Mouse (Mus musculus) kidney, postnatal 14 days (tissue): ENCODE data around the gene Umodl1.

Experiments
- DNase-seq: peaks from one replicate; pipeline ENCODE4 v3.0.0; 2022; ENCODE audit warnings: mixed read lengths

Gene Umodl1

DNA sequence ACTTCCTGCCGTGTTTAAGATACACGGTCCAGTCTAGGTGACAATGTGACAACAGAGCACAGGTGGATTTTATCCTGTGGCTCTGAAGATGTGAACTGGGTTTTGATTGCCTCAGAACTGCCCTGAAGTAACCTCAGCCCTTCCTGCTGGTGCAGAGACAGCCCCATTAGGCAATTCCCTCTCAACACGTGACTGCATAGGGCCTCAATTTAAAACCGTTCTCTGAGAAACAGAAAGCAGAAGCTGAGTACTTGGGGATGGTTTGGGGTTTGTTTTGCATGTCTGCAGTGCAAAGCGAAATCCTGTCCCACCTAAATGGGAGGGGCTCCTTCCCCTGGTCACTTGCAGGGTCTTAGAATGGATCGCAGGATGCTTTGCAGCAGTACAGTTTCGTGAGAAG is 85.2 kb downstream of the Umodl1 start:
- DNase-seq: no peak

DNA sequence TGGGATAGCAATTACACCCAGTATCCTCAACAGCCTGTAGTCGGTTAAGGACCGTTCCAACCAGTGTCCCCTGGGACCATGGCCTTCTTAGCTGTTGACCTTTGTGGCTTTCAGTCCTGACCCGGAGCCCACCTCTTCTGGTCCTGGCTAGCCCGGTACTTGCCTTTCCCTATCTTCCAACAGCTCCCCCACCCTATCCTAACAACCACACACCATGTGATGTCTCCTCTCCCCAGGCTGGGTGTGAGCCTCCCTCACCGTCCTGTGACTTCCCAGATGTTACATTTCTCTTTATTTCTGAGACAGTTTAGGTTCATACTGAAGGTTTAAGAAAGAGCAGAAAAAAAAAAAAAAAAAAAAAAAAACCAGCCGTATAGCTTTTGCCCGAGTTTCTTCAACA is 86.0 kb downstream of the Umodl1 start:
- DNase-seq: no peak

DNA sequence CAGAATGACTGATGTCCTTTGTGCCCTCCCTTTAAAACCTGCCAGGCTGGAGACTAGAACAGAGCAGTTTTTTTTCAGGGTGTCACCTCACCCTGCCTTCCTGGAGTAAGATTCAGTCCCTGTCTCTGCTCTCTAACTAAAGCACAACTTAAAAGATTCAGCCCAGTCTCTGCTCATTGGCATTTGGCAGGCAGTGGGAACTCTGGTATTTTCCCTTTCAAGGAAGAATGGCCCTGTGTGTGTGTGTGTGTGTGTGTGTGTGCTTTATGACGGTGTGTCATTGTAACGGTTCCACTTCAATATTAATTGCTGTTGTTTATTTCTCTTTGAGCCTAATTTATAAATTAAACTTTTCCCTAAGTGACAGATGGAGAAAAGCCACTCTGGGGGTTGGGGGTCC is 88.3 kb downstream of the Umodl1 start:
- no peak for DNase-seq

GRCm38 (mm10) chr17:31057151-31057890 is 102.9 kb downstream of the Umodl1 start, which contains the start of gene Abcg1:
Gene Abcg1 (plus strand): TSS chr17:31057675.
- peak; percentile 71 for DNase-seq

DNA sequence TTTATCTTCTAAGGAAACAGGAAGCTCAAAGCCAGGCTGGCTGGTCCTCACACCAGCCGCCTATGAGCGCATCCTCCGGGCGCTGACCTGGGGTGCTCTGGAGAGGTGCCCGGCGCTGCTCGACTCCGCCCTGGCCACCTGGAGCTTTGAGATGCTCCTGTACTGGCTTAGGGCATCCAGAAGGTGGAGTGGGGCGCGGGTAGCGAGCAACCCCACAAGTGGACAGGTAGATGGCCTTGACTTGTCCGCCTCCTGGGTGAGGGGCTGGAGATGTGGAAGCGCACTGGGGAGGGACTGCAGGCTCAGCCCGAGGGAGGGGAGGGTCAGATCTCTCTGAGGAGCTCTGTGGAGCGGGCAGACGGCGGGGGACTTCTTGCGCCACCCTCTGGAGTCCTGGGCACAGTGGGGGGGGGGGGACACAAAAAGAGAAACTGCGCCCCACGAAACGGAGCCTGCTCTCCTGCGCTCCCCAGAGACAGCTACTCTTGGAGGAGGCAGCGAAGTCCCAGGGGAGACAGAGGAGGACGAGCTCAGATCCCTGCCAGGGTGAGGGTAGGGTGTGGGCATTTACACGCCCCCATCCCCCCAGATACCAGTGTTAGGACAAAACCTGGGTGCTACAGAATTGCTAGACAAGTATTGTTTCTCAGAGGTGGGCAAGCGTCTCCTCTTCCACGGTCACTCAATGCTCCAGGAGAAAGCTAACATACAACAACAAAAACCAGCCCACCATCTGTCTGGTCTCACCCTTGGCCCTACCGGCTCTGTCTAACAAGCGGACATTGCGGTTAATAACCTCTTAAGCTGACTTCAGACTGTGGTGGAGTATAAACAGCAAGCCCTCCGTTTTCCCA is 103.7 kb downstream of the Umodl1 start:
- no peak for DNase-seq

GRCm38 (mm10) chr17:31058745-31059085 is 104.3 kb downstream of the Umodl1 start:
- DNase-seq: peak; percentile 78

DNA sequence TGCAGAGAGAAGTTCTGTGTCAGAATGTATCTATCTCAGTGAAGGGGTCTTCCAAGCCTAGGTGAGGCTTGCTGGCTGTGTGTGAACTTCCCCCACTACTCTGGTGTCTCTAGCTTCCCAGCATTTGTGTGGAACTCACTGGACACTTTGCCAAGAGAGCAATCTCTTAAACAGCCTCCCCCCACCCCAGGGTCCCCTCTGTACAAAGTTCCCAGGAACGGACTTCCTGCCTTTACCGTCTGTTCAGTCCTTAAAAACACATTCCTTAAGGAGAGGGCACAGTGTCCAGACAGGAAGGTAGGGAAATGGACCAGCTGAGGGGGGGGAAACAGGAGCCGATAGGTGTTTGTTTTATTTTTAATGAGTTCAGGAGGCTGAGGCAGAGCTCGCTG is 105.8 kb downstream of the Umodl1 start:
- DNase-seq: no peak
